Comparison of ENCODE assay signal across 15 mouse cellular contexts in the genomic region with DNA sequence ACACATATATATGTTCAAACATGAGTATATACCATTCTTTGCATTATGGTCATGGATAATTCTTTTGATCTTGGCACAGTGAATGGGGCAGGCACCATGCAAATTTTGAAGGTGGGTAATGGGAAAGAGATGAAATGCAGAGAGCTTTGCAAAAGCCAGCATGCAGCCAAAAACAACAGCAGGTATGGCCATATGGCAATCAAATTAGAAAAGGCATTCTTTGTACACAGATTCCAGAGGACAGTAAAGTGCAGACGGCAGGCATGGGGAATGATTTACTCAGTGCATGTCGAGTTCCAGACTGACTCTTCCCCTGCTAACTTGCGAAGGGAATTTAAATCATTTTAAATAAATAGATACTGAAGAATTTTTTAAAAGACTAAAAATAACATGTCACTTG.
DNase-seq lines count a peak whose midpoint lies in the region; ATAC-seq and TF ChIP-seq lines count a peak whose summit lies in the region.
"Had no signal": no experiment of that assay in that cellular context is flagged by ENCODE, and none has a peak within 500 bp of the region (broad histone marks: within the 10 kb centered on the region; RNA-seq: fewer than 3 reads in every experiment).

No protein-coding gene starts in this region.

- no peaks in the 10 kb centered on the region for H3K27me3 ChIP-seq in forebrain, embryonic 14.5 days (replicated peaks; ENCODE audit: control insufficient read depth, insufficient read depth, low read length)
- no peaks in the 10 kb centered on the region for H3K27me3 ChIP-seq in forebrain, embryonic 10.5 days (ENCODE audit: poor library complexity, severe bottlenecking)
- H3K27me3 ChIP-seq: kidney, embryonic 15.5 days; lung, embryonic 15.5 days; megakaryocyte, embryonic 14.5 days had no signal

- DNase-seq in forebrain, embryonic 14.5 days (ENCODE audit: low spot score): peak; percentile 72
- DNase-seq in forebrain, embryonic 10.5 days (ENCODE audit: extremely low spot score, low spot score): no peak
- peak; percentile 26 to 30 for DNase-seq in right cerebral cortex, postnatal 10 days (ENCODE audit: low spot score in 2 of 2)
- no peak for DNase-seq in right cerebral cortex, postnatal 14 days
- peak; percentile 63 to 81 for DNase-seq in layer of hippocampus, adult 2 months (ENCODE audit: low spot score in 2 of 2)
- no peak for DNase-seq in kidney, adult 8-10 months
- no peak for DNase-seq in B cell, adult 2 months
- DNase-seq: adrenal gland, postnatal 10 days; heart, adult 11 months; heart, postnatal 4 days; liver had no signal

- H3K27ac ChIP-seq in forebrain, embryonic 14.5 days (ENCODE audit: low read depth, low read length): no peak overlapping the region
- no peak overlapping the region for H3K27ac ChIP-seq in forebrain, embryonic 10.5 days
- H3K27ac ChIP-seq in layer of hippocampus, adult 2 months: no peak overlapping the region
- H3K27ac ChIP-seq: kidney, embryonic 15.5 days; lung, embryonic 15.5 days had no signal

- H3K4me2 ChIP-seq in forebrain, embryonic 14.5 days (ENCODE audit: low read length): no peak overlapping the region
- H3K4me2 ChIP-seq: kidney, embryonic 15.5 days; lung, embryonic 15.5 days had no signal

- no peaks in the 10 kb centered on the region for H3K4me1 ChIP-seq in forebrain, embryonic 14.5 days (ENCODE audit: control insufficient read depth, insufficient read depth, low read length)
- no peaks in the 10 kb centered on the region for H3K4me1 ChIP-seq in forebrain, embryonic 10.5 days
- H3K4me1 ChIP-seq: lung, embryonic 15.5 days; megakaryocyte, embryonic 14.5 days had no signal

- no peak for TF ChIP-seq CTCF in layer of hippocampus, adult 2 months (conservative IDR thresholded peaks at IDR 0.05)

- H3K36me3 ChIP-seq in forebrain, embryonic 14.5 days (ENCODE audit: control insufficient read depth, insufficient read depth, low read length): no peaks in the 10 kb centered on the region
- no peaks in the 10 kb centered on the region for H3K36me3 ChIP-seq in forebrain, embryonic 10.5 days (replicated peaks)
- H3K36me3 ChIP-seq: kidney, embryonic 15.5 days; lung, embryonic 15.5 days had no signal

- H3K9ac ChIP-seq in forebrain, embryonic 14.5 days (ENCODE audit: low read length): no peak overlapping the region
- H3K9ac ChIP-seq: kidney, embryonic 15.5 days; lung, embryonic 15.5 days had no signal

- no peak overlapping the region for H3K4me3 ChIP-seq in forebrain, embryonic 14.5 days (ENCODE audit: low read depth, low read length)
- no peak overlapping the region for H3K4me3 ChIP-seq in forebrain, embryonic 10.5 days
- H3K4me3 ChIP-seq in layer of hippocampus, adult 2 months: no peak overlapping the region
- H3K4me3 ChIP-seq: kidney, embryonic 15.5 days; lung, embryonic 15.5 days; megakaryocyte, embryonic 14.5 days had no signal

- no peaks in the 10 kb centered on the region for H3K9me3 ChIP-seq in forebrain, embryonic 14.5 days (replicated peaks; ENCODE audit: control insufficient read depth, low read length)
- H3K9me3 ChIP-seq in forebrain, embryonic 10.5 days: no peaks in the 10 kb centered on the region
- H3K9me3 ChIP-seq: kidney, embryonic 15.5 days; lung, embryonic 15.5 days; megakaryocyte, embryonic 14.5 days had no signal

- peak; percentile 83 for ATAC-seq in forebrain, embryonic 14.5 days
- no peak for ATAC-seq in megakaryocyte-erythroid progenitor cell, adult 5-6 weeks (replicated peaks; ENCODE audit: low FRiP score, low TSS enrichment, poor library complexity, severe bottlenecking)

- WGBS in forebrain, embryonic 14.5 days: 64% methylated on average over 3 of the region's 3 CpGs
- WGBS in forebrain, embryonic 10.5 days: 91% methylated on average over 3 of the region's 3 CpGs

Comparison
In these comparisons a context has a peak if more than half of its experiments do, and no peak if none do; other contexts are left out.
1. DNase-seq: peak in forebrain, embryonic 14.5 days (single experiment), right cerebral cortex, postnatal 10 days (2 of 2) and layer of hippocampus, adult 2 months (2 of 2); none in forebrain, embryonic 10.5 days (single experiment), right cerebral cortex, postnatal 14 days (single experiment), kidney, adult 8-10 months (0 of 2) and B cell, adult 2 months (0 of 2).